Mouse (Mus musculus) brain, adult 10 weeks (tissue): ENCODE results near the gene Lyl1. TPM values are rescaled to one million over a fixed set of nuclear protein-coding genes. Genes with fewer than 3 reads are reported as not detected.

Experiments used
- polyA plus RNA-seq: library from polyadenylated mRNA; stranded (reverse); fragments of 350-450 nt; fragmentation: Illumina TruSeq; extraction: RNeasy Lipid Tissue Mini Kit (QIAGEN cat#74804); gene quantifications from one replicate; pipeline ENCODE4 v1.2.3, GENCODE M21; 2015; ENCODE audit warnings: low read depth, low replicate concordance

The Lyl1 gene
- 2.2 TPM for polyA plus RNA-seq

DNA sequence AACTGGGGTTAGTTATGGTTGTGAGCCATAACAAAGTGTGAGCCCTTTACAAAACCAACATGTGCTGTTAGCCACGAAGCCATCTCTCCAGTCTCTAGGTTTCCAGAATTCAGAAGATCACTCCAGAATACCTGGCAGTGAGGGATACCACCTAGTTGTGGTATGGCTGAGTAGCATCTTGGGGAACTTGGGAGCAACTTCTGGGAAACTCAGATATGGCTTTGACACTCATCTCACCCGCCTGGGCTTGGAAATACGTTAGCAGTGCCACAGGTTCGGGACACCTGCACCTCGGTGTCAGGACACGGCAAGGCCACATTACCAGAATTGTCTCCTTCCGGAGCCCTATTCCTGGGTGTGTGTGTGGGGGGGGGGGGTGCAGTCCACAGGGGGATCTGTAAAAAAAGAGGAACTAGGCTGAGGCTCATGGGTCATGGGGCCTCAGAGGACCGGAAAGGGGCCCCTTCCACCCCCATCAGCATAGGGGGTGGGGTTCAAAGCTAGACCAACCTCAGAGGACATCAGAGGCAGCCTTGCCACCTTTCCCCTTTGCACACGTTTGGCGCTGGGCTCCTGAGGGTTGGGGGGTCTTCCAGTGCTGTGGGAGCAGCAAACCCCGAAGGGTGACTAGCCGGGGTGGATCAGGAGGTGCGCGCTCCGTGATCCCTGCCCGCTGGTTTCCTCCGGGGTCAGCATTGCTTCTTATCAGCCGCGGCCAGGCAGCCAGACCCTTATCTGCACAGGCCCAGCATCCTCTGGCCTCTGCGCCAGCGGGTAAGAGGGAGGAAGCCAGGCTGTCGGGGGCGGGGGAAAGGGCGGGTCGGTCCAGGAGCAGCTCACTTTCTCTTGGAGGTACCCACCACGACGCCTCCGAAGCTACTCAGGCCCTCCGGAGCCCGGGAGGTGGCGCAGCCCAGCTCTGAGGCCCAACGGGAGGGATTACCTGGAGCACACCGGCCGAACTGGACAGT lies at the start of gene Lyl1:
Lyl1 (plus strand) TSS at position 517 of the 971 bp plus-strand sequence.

GRCm38 (mm10) chr8:84662581-84663065 lies 38.6 kb upstream of the Lyl1 start, which contains the start of gene Ier2:
Gene Ier2, minus strand, starts transcription at chr8:84662852.

GRCm38 (mm10) chr8:84686191-84687002 lies 14.9 kb upstream of the Lyl1 start, which contains the start of gene Trmt1:
Gene Trmt1, plus strand, starts transcription at chr8:84686307.

DNA sequence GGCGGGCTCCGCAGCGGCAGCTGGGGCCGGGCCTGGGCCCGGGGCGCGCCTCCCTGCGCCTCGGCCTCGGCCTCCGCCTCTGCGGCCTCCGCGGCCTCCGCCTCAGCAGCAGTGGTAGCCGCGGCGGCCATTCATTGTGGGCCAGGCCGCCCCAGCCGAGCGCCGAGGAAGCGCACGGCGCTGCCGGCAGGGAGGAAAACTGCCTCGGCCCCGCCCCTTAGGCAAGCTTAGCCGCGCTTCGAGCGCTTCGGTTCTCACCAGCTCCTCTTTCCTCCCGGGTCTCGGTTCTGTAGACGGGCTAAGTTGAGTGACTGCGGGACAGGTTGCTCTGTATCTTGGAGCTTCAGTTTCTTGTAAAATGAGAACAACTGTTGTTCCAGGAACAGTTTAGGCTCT lies 13.6 kb upstream of the Lyl1 start, which contains the start of gene Nacc1:
Nacc1 (minus strand) TSS at position 158 of the 396 bp plus-strand sequence.

GRCm38 (mm10) chr8:84722850-84723570 lies 21.8 kb downstream of the Lyl1 start, which contains the start of gene G430095P16Rik:
Gene G430095P16Rik, plus strand, starts transcription at chr8:84723007.

Other genes with a start within 250 kb of the Lyl1 start
- gene Ier2, start 38.6 kb upstream of the Lyl1 start, polyA plus RNA-seq, result 12.9 TPM
- 80.8 TPM for gene Trmt1, start 15.2 kb upstream of the Lyl1 start, polyA plus RNA-seq
- 64.4 TPM for gene Nacc1, start 13.6 kb upstream of the Lyl1 start, polyA plus RNA-seq
- gene G430095P16Rik, start 21.6 kb downstream of the Lyl1 start, polyA plus RNA-seq, result not detected
- 90.4 TPM for gene Nfix, start 98.9 kb downstream of the Lyl1 start, polyA plus RNA-seq
- 16.9 TPM for gene Dand5, start 121.4 kb downstream of the Lyl1 start, polyA plus RNA-seq
- 31.0 TPM for gene Gadd45gip1, start 130.1 kb downstream of the Lyl1 start, polyA plus RNA-seq
- gene Rad23a, start 139.2 kb downstream of the Lyl1 start, polyA plus RNA-seq, result 79.6 TPM
- 635 TPM for gene Calr, start 145.5 kb downstream of the Lyl1 start, polyA plus RNA-seq
- gene Farsa, start 155.5 kb downstream of the Lyl1 start, polyA plus RNA-seq, result 39.4 TPM
- gene Syce2, start 170.7 kb downstream of the Lyl1 start, polyA plus RNA-seq, result 5.3 TPM
- gene Gcdh, start 192.5 kb downstream of the Lyl1 start, polyA plus RNA-seq, result 39.4 TPM
- gene Klf1, start 200.5 kb downstream of the Lyl1 start, polyA plus RNA-seq, result not detected
- gene Dnase2a, start 207.1 kb downstream of the Lyl1 start, polyA plus RNA-seq, result 5.7 TPM
- 44.7 TPM for gene Mast1, start 235.9 kb downstream of the Lyl1 start, polyA plus RNA-seq
- 1.1 TPM for gene Rtbdn, start 245.5 kb downstream of the Lyl1 start, polyA plus RNA-seq